Mouse (Mus musculus) cerebellum, adult 8-10 months (tissue): ENCODE data around the gene Gm20489.
A peak's percentile ranks its signal among the peaks of the same experiment; 100 is the strongest.

ENCODE experiments used
- DNase-seq: peaks from one replicate; pipeline ENCODE4 v3.0.0; 2022

The Gm20489 gene

DNA sequence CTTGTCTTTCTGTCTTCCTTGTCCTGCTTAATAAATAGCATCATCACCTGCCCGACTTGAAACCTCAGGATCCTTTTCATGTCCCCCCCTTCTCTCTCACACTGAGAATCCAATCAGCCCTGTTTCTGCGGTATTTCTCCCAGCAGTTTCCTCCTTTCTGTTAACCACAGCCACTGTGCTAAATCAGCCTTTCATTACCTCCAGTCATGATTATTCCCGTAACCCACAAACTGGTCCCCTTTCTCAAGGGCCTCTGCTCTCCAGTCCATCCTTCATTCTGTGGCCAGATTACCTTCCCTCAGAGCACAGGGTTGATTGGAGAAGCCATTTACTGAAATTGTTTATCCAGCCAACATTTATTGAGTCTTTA, at the start of gene Gm20489:
TSS of gene Gm20489 (minus strand) at position 269 of the 370 bp plus-strand sequence.
- no peak for DNase-seq

GRCm38 (mm10) chrX:101313625-101314359, 45.0 kb upstream of the Gm20489 start:
- DNase-seq: no peak

GRCm38 (mm10) chrX:101309299-101309698, 40.5 kb upstream of the Gm20489 start:
- DNase-seq: no peak

GRCm38 (mm10) chrX:101304646-101305045, 35.8 kb upstream of the Gm20489 start:
- DNase-seq: no peak

- no peak for DNase-seq
Measured at GRCm38 (mm10) chrX:101301654-101302053, 32.8 kb upstream of the Gm20489 start.

- DNase-seq: no peak
Measured at GRCm38 (mm10) chrX:101300427-101301030, 31.7 kb upstream of the Gm20489 start.

- no peak for DNase-seq
Measured at GRCm38 (mm10) chrX:101299473-101300426, 30.9 kb upstream of the Gm20489 start.

DNA sequence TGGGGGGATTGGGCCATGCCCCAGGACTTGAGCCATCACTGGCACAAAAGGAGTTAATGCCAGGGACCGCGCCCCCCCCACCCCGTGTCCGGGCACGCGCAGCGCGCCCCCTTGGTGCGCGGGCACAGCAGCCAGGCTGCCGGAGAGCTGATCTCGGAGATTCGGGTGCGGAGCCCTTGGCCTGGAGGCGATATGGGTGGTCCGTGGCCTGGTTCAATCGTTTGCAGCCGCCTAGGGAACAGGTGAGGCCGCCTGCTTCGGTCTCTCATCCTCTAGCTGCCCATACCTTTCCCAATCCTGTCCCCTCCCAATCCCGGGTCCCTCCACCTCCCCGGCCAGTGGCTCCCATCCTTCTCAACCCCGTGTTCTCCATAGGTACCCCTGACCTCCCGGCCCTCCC, 30.2 kb upstream of the Gm20489 start, which contains the start of gene Nlgn3:
TSS of gene Nlgn3 (plus strand) at position 114 of the 400 bp plus-strand sequence.
- peak; percentile 44 for DNase-seq

DNA sequence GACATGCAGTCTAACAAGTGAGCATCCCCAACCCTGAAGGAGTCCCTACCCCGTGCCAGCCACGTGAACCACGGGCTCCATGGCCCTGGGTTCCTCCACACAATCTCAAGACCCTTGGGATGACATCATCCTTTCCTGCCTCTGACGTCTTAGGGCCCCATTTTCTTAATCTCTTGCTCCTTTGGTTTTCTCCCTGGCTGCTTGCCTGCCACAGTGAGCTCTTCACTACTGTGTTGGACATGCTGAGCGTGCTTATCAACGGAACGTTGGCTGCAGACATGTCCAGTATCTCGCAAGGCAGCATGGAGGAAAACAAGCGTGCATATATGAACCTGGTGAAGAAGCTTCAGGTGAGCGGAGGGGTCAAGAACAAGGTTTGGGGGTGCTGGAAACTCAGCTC, 21.3 kb upstream of the Gm20489 start:
- DNase-seq: no peak

GRCm38 (mm10) chrX:101289037-101289436, 20.2 kb upstream of the Gm20489 start:
- DNase-seq: no peak

GRCm38 (mm10) chrX:101288432-101288831, 19.6 kb upstream of the Gm20489 start:
- no peak for DNase-seq

- no peak for DNase-seq
Measured at GRCm38 (mm10) chrX:101287543-101287942, 18.7 kb upstream of the Gm20489 start.

DNA sequence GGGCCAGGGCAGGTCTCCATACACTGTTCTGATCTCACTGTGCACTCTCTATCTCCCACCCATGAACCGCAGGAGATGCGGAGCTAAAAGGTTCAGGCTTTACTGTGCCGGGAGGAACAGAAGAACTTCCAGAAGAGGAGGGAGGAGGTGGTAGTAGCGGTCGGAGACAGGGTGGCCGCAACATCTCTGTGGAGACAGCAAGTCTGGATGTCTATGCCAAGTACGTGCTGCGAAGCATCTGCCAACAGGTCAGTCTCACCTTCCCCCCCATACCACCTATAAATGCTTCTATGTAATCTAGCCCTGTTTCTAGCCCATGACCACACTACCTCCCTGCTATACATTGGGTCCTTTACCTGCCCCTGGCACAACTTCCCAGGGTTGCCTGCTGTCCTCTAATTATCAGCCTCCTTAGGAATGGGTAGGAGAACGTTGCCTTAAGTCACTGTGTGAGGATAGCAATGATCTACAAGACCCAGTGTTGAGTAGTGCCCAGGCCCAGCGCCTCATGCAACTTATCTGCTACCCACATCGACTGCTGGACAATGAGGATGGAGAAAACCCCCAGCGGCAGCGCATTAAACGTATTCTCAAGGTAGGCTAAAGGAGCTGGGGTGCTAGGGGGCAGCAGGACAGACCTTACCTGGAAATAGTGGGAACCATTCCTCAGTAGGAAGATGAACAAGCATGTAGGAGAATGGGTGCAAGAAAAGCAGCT, 17.3 kb upstream of the Gm20489 start:
- DNase-seq: no peak

DNA sequence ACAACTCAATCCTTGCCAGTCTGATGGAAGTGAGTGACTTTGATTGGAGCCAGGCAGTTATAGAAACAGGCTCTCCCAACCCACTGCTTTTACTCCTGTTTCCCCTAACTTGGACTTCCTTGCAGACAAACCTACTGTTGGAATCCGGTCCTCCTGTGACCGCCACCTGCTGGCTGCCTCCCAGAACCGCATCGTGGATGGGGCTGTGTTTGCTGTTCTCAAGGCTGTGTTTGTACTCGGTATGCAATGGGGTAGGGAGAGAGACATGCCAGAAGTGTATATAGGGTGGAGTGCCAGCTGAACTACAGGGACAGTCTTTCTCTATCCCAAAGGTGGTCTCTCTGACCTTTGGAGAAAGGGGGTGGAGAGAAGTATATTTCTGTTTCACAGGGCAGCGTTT, 16.7 kb upstream of the Gm20489 start:
- no peak for DNase-seq

DNA sequence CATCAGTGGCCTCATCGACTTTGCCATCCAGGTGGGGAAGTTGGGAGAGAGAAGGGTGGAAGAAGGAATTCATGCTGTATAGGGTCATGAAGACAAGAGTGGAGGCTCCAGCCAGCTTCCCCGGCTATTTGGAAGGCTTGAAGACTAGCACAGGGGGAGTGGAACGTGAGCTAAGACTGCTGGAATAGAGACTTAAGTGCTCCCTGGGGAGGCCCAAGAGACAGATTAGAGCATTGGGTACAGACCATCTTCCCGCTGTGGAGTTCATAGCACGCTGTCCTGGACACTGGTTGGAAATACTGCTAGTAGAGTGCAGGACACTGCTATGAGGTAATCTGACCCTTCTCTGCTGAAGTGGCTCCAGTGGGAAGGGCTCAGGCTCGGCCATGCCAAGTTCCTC, 14.0 kb upstream of the Gm20489 start:
- no peak for DNase-seq

- DNase-seq: peak; percentile 83
Measured at GRCm38 (mm10) chrX:101273875-101274738, 5.3 kb upstream of the Gm20489 start, which contains the start of gene Med12. Gene Med12 (plus strand): TSS chrX:101274030.

- DNase-seq: no peak
Measured at GRCm38 (mm10) chrX:101273410-101273809, 4.6 kb upstream of the Gm20489 start.

- no peak for DNase-seq
Measured at GRCm38 (mm10) chrX:101268025-101268754, 633 bp downstream of the Gm20489 start, which contains the start of gene Il2rg. Gene Il2rg (minus strand): TSS chrX:101268255.

DNA sequence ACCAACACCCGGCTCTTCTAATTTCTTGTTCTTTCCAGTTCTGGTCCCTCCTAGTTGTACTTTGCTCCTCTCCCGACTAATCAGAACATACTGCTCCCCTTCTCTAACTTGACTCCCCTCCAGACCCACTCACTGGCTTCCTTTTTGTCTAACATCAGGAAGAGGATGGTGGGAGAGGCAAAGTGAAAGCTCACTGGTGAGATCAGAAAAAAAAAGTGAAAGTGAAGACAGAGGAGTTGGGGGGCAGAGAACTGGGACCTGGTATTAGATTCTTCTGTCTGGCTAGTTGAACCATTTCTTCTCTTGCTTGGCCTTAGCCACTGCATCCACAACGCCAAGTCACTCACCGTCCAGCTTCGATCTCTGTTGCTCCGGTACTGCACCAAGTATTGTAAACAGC, 2.2 kb downstream of the Gm20489 start:
- DNase-seq: no peak

DNA sequence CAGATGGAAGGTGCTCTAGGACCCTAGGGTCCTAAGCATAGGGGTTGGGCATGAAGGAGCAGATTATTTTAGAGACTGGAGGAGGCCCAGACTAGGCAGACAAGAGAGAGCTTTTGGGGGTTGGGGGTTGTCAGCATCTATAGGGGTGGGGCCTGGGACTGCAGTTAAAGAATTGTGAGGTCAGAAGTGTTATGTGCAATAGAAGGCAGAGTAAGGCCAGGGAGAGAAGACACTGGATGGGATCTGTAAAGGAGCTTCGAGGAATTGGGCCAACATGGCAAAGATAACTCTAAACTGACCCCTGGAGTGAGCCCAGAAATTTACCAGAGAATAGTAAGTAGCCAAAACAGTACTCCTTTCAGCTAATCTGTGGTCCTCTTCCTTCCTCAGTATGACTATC, 4.9 kb downstream of the Gm20489 start, which contains the start of gene Gm614:
TSS of gene Gm614 (minus strand) at position 101 of the 400 bp plus-strand sequence.
- DNase-seq: no peak
